Mouse (Mus musculus) thymus, postnatal 10 days (tissue): ENCODE measurements around the gene Echdc3.

ENCODE experiments used
- DNase-seq, 2 experiments: peaks; one replicate each; pipeline ENCODE4 v3.0.0; 2021; ENCODE audit warnings: low spot score in 2 of 2

Echdc3 gene

GRCm38 (mm10) chr2:6168560-6168959 is 44.3 kb downstream of the Echdc3 start:
- DNase-seq: no peak

DNA sequence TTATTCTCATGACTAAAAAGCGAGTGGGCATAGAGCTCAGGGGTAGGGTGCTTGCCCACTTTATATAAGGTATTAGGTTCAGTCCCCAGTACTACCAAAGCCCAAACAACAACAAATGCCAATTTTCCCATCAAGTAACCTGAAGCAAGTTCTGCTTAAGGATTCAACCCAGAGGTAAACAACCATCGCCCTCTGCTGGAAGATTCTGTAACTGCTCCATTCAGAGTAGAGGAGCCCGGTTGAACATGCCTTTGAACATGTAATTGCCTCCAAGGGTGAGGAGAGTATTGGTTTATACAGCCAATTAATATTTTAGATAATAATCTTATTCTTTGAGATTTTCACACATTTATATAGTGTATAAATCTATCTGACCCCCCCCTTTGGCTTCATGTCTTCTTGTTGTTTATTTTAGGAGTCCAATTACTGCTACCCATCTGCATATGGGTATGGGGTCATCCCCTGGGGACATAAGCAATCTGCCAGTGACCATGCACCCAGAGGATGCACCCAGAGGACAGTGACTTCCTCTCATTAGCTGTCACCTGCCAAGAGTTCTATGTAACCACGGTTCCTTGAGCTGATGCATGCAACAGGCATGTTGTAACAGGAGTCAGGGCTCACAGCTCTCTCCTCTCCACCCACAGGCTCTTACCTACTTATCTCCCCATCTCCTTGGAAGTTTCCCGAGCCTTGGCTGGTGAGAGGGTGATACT is 44.8 kb downstream of the Echdc3 start:
- DNase-seq: peak; percentile 20 to 70

GRCm38 (mm10) chr2:6165771-6166170 is 47.1 kb downstream of the Echdc3 start:
- DNase-seq: no peak

DNA sequence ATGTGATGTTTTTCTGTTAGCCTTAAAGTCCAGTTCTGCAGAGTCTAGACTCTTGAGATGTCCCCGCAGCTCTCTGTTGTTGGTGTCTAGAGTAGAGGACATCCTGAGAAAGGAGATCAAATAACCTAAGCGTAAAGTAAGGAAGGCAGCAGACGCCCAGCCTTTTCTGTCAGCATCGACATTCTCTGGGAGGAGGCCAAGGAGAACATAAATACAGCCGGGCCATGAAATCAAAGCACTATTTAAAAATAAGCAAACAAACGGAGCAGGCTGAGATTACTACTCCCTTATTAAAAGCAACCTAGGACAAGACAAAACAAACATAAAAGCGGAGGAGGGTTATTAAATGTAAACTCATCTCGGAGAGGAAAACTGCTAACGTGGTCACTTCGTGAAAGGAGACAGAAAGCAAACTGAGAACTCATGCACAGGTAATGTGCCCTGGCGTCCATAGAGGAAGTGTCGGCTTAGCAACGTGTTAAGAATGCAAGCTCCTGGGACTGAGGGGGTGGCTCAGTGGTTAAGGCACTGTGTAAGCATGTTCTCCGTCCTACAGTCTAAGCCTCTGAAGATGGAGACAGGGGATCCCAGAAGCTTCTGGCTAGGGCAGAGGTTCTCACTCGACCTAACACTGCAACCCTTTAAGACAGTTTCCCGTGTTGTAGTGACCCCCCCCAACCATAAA is 48.1 kb downstream of the Echdc3 start:
- DNase-seq: no peak

DNA sequence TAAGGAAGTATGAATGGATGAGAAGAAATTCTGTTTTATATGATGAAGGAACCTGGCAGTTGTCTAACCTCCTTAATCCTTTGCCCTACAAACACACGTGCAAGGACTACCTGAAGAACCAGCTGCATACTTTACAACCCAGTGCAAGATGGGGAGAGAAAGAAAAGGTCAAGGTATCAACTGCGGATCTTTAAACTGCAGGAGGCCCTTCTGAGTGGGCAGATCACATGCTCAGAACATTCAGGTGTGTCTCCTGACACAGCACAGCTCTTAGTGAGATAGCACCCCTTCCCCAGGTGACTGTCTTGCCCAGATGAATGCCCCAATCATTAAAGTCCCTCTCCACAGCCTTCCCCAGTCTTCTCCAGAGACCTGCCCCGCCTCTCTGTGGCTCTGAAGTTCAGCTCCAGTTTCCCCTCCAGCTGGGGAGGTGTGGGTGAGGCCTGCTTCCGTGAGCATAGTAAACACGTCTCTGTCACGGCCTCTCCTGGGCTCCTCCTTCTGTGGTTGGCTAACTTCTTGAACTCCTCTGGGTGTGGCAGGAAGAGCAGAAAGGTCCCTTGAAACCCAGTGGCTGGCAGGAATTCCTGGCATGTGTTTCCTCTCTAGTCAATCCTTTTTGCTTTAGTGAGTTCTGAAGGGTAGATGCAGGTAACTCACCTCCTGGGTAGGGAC is 50.3 kb downstream of the Echdc3 start:
- peak; percentile 8 to 21 for DNase-seq

- DNase-seq: no peak
Observed at GRCm38 (mm10) chr2:6159735-6160134, 53.1 kb downstream of the Echdc3 start.

GRCm38 (mm10) chr2:6159219-6159618 is 53.6 kb downstream of the Echdc3 start:
- no peak for DNase-seq

GRCm38 (mm10) chr2:6157635-6158034 is 55.2 kb downstream of the Echdc3 start:
- no peak for DNase-seq

GRCm38 (mm10) chr2:6157208-6157607 is 55.6 kb downstream of the Echdc3 start:
- DNase-seq: no peak

DNA sequence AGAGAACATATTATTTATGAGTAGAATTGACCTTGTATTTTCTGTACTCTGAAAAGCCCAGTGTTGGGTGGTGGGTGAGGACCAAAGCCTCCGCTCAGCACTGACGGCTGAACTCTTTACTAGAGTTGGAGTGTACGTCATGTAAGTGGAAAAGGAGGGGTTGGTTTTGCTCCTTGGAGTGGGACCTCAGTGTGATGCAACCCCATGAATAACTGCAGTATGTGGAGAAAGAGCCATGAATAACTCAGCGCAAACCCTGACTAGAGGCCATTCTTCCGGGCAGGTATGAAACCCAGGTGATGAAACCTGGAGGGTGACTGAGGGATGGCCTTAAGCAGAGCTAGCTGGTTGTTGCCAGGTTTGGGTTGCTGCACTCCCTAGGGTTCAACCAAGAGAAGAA is 63.0 kb downstream of the Echdc3 start:
- DNase-seq: no peak

DNA sequence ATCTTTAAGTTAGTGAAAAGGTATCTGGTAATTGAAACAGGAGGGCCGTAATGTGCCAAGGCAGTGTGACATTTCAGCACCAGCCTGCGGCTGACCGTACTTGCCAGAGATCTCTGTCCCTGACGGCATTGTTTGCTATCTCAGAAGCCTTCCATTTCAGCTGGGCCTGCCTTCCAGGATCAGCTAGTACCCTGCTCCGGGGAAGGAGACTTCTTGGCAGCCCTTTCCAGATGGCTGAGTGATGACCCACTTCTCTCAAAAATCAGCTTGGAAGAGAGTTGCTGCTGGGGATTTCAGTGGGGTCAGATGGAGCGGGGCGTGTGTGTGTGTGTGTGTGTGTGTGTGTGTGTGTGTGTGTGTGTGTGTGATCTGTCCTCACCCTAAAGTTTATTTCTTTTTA is 65.9 kb downstream of the Echdc3 start:
- no peak for DNase-seq

DNA sequence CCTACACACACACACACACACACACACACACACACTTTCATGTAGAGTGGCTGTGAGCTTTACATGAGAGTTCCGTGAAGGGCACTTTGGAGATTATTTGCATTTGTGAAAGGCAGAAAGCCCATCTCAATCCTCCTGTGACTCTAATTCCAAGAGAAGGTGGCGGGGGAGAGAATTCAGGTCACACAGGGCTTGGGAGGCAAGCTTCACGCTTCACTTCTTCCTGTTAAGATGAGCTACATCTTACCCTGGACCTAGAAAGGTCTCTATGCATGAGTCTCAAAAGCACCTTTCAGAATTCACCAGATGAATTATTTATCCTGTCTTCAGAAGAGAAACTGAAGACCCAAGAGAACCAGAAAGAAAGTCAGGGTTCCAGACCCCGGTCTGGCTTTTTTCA is 66.6 kb downstream of the Echdc3 start:
- no peak for DNase-seq

DNA sequence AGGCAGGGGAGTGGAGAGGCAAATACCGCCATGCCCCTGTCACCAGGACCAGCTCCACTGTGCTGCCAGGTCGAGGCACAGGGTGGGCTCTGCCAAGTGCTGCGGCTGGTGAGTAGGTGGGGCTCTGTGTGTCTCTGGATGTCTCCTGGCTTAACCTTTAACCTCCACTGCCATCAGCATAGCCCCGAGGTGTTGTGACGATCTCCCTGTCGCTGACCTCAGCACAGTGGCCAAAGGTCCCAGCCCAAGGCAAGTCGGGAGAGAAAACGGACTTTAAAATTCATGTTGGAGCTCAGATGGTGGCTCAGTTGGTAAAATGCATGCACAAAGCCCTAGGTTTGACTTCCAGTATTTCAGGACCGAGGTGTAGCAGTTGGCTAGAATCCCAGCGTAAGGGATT is 67.2 kb downstream of the Echdc3 start:
- no peak for DNase-seq

DNA sequence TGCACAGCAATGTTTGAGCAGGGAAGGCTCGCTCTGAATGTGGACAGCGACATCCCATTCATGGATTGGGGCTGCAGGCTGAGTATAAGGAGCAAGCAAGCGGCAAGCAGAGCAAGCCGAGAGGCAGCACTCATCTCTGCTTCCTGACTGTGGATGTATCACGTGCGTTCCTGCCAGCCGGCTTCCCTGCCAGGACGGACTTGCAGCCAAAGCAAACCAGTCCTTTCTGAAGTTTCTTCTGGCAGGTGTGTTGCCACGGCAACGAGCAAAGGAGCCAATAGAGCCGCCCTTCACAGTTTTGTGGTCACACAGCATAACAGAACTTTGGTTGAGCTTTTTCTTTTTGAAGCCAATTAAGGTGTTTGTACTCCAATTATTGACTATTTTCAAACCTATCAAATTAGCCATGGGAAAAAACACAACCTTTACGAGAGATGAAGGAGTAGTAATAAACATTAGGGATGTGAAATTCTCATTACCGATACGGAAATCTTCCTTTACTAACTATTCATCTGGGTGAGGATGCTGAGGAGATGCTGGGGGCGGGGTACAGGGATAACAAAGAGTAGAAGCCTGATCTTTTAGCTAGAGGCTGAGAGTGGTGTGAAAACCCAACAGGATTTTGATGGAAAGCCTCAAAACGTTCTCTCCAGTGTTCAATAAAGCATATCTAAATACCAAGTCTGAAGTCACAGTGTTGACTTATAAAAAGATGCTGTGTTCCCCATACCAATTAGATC is 69.7 kb downstream of the Echdc3 start:
- no peak for DNase-seq

- no peak for DNase-seq
Observed at GRCm38 (mm10) chr2:6140572-6141161, 72.2 kb downstream of the Echdc3 start.
